Mouse (Mus musculus): ENCODE results near the gene Vmn2r115.
"Not testable (repeated sequence)": the region's sequence is repeated elsewhere in the genome, so short reads cannot be mapped to it uniquely, and the experiment has no call there.

Gene Vmn2r115

GRCm38 (mm10) chr17:23343441-23343840 is at the start of gene Vmn2r115:
Gene Vmn2r115, plus strand, starts transcription at chr17:23343741.
- H3K36me3 ChIP-seq (ENCODE audit: control insufficient read depth, insufficient read depth, low read length, poor library complexity, severe bottlenecking); DNase-seq (ENCODE audit: low read depth, low spot score); H3K27me3 ChIP-seq (ENCODE audit: control insufficient read depth, insufficient read depth, low read length, poor library complexity, severe bottlenecking): not testable (repeated sequence)

GRCm38 (mm10) chr17:23312437-23312836 is 31.1 kb upstream of the Vmn2r115 start, which contains the start of gene Vmn2r114:
Gene Vmn2r114, minus strand, starts transcription at chr17:23312537.
- DNase-seq (ENCODE audit: low read depth, low spot score); H3K36me3 ChIP-seq (ENCODE audit: control insufficient read depth, insufficient read depth, low read length, poor library complexity, severe bottlenecking); H3K27me3 ChIP-seq (ENCODE audit: control insufficient read depth, insufficient read depth, low read length, poor library complexity, severe bottlenecking): not testable (repeated sequence)

GRCm38 (mm10) chr17:23330657-23331056 is 12.9 kb upstream of the Vmn2r115 start:
- DNase-seq (ENCODE audit: low read depth, low spot score), result peak; percentile 0
- Histone ChIP-seq H3K27me3 (ENCODE audit: control insufficient read depth, insufficient read depth, low read length, poor library complexity, severe bottlenecking) (no peaks in the 10 kb centered on the region), H3K36me3 (ENCODE audit: control insufficient read depth, insufficient read depth, low read length, poor library complexity, severe bottlenecking) (no peaks in the 10 kb centered on the region)

DNA sequence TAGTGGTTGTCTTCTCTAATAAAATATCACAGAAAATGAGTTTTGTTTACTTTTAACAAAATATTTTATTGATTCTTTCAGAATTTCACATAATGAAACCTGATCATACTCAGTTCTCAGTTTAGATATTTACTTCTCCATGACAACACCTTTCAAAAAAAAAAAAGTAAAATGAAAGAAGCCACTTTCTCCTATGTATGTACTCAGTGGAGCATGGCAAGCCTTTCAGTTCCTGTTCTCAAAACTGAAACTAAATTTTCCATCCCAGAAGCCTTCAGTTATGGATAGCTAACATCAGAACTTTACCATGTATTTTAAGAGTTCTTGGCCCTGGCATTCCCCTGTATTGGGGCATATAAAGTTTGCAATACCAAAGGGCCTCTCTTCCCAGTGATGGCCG is 8.1 kb downstream of the Vmn2r115 start:
- no peaks in the 10 kb centered on the region for H3K36me3 ChIP-seq (ENCODE audit: control insufficient read depth, insufficient read depth, low read length, poor library complexity, severe bottlenecking)

GRCm38 (mm10) chr17:23384304-23384703 is 40.8 kb downstream of the Vmn2r115 start, which contains the start of gene Vmn2r116:
Gene Vmn2r116, plus strand, starts transcription at chr17:23384604.
- not testable (repeated sequence) for H3K36me3 ChIP-seq (ENCODE audit: control insufficient read depth, insufficient read depth, low read length, poor library complexity, severe bottlenecking); H3K27me3 ChIP-seq (ENCODE audit: control insufficient read depth, insufficient read depth, low read length, poor library complexity, severe bottlenecking); DNase-seq (ENCODE audit: low read depth, low spot score)

More for the DNA sequence above, 8.1 kb downstream of the Vmn2r115 start:
- no peaks in the 10 kb centered on the region for H3K27me3 ChIP-seq (ENCODE audit: control insufficient read depth, insufficient read depth, low read length, poor library complexity, severe bottlenecking)
- DNase-seq (ENCODE audit: low read depth, low spot score), result no peak
